Mouse (Mus musculus) neural tube, embryonic 11.5 days (tissue): ENCODE results near the gene Ints7. TPM values are rescaled to one million over a fixed set of nuclear protein-coding genes. Genes with fewer than 3 reads are reported as not detected.

Experiments
- ATAC-seq: fragments of 200-750 bp; cut with Nextera tagmentation; 2 replicates; pipeline ENCODE4 v1.8.0; 2017; ENCODE audit warnings: moderate number of reproducible peaks, mild to moderate bottlenecking, moderate TSS enrichment, moderate library complexity; ENCODE audit not compliant: insufficient read depth, low FRiP score, low TSS enrichment
- DNase-seq: peaks from one replicate; pipeline ENCODE4 v3.0.0-alpha.2; 2015; ENCODE audit warnings: low spot score
- H3K27ac ChIP-seq: fragments of 300-500 bp; sonication (generic); 2 replicates; pipeline ENCODE4 v1.5.1; 2014; ENCODE audit warnings: low read depth, mild to moderate bottlenecking, low read length
- H3K27me3 ChIP-seq: fragments of 300-500 bp; sonication (generic); 2 replicates; pipeline ENCODE4 v1.6.1; 2014; ENCODE audit warnings: mild to moderate bottlenecking, low read length, mixed read lengths; ENCODE audit not compliant: control insufficient read depth, insufficient read depth
- H3K36me3 ChIP-seq: fragments of 300-500 bp; sonication (generic); 2 replicates; pipeline ENCODE4 v1.6.1; 2014; ENCODE audit warnings: mild to moderate bottlenecking, low read length, moderate library complexity, mixed read lengths; ENCODE audit not compliant: control insufficient read depth, insufficient read depth
- H3K4me1 ChIP-seq: fragments of 300-500 bp; sonication (generic); 2 replicates; pipeline ENCODE4 v1.6.1; 2014; ENCODE audit warnings: low read length, mixed read lengths; ENCODE audit not compliant: control insufficient read depth, insufficient read depth
- H3K4me2 ChIP-seq: fragments of 300-500 bp; sonication (generic); 2 replicates; pipeline ENCODE4 v1.6.1; 2014; ENCODE audit warnings: low read depth, mild to moderate bottlenecking, moderate library complexity
- H3K4me3 ChIP-seq: fragments of 300-500 bp; sonication (generic); 2 replicates; pipeline ENCODE4 v1.5.1; 2014; ENCODE audit warnings: low read depth, low read length
- H3K9ac ChIP-seq: fragments of 300-500 bp; sonication (generic); 2 replicates; pipeline ENCODE4 v1.6.1; 2014; ENCODE audit warnings: mild to moderate bottlenecking, low read length
- H3K9me3 ChIP-seq: fragments of 300-500 bp; sonication (generic); 2 replicates; pipeline ENCODE4 v1.6.1; 2016; ENCODE audit warnings: low read length; ENCODE audit not compliant: control insufficient read depth
- WGBS: fragments of 180-500 bp; shearing (Covaris S2); extraction: QIAGEN DNeasy Blood & Tissue Kit; methylation state at CpG from one replicate; pipeline ENCODE4 v1.1.7; 2014; 5-methylcytosine and 5-hydroxymethylcytosine counted together
- polyA plus RNA-seq: library from polyadenylated mRNA; unstranded; fragments of >200 nt; fragmentation: Nextera tagmentation; extraction: Ambion mirVana; gene quantifications from 2 replicates; pipeline ENCODE4 v1.2.1, GENCODE M21; 2014

Ints7 gene
- polyA plus RNA-seq, 1 experiment from 2014 or later, result 60.2 TPM

GRCm38 (mm10) chr1:191668030-191668429 lies 92.6 kb downstream of the Ints7 start:
- 77% methylated on average over 9 of the region's 9 CpGs for WGBS
- no peaks in the 10 kb centered on the region for H3K4me1 ChIP-seq
- no peak overlapping the region for H3K4me2 ChIP-seq
- H3K27me3 ChIP-seq, result no peaks in the 10 kb centered on the region
- H3K9me3 ChIP-seq, result no peaks in the 10 kb centered on the region
- no peaks in the 10 kb centered on the region for H3K36me3 ChIP-seq
- H3K27ac ChIP-seq, result no peak overlapping the region
- ATAC-seq (no peak), DNase-seq (no peak)
- H3K9ac ChIP-seq, result no peak overlapping the region
- no peak overlapping the region for H3K4me3 ChIP-seq

Other genes starting within 250 kb of the Ints7 start
- 32.3 and 38.5 TPM in 2 replicates for gene Tmem206, start 249.7 kb upstream of the Ints7 start, polyA plus RNA-seq
- gene Ppp2r5a, start 172.4 kb upstream of the Ints7 start, polyA plus RNA-seq, result 18.1 and 22.6 TPM in 2 replicates
- gene Dtl, start 92 bp upstream of the Ints7 start, polyA plus RNA-seq, result 53.7 and 56.3 TPM in 2 replicates
- gene Lpgat1, start 142.2 kb downstream of the Ints7 start, polyA plus RNA-seq, result 40.0 and 43.0 TPM in 2 replicates
- gene Nek2, start 245.8 kb downstream of the Ints7 start, polyA plus RNA-seq, result 42.0 and 45.6 TPM in 2 replicates